Mouse (Mus musculus): ENCODE data around the gene Slc47a1. TPM values are rescaled to one million over a fixed set of nuclear protein-coding genes. Genes with fewer than 3 reads are reported as not detected.

Slc47a1 gene
- total RNA-seq, 2 experiments from 2014 or later, result not detected

Other genes with a start within 250 kb of the Slc47a1 start
- 19.8 and 20.3 TPM in 2 replicates for gene Usp22, start 203.3 kb downstream of the Slc47a1 start, total RNA-seq (2014; fragmentation: Nextera tagmentation)
- 23.9 and 24.0 TPM in 2 replicates for gene Usp22, start 203.3 kb downstream of the Slc47a1 start, total RNA-seq (2017)
- gene Aldh3a1, start 170.8 kb downstream of the Slc47a1 start, total RNA-seq (2014; fragmentation: Nextera tagmentation), result not detected in 2 replicates
- gene Aldh3a1, start 170.8 kb downstream of the Slc47a1 start, total RNA-seq (2017), result not detected in 2 replicates
- 10.6 and 15.4 TPM in 2 replicates for gene Aldh3a2, start 110.9 kb downstream of the Slc47a1 start, total RNA-seq (2014; fragmentation: Nextera tagmentation)
- gene Aldh3a2, start 110.9 kb downstream of the Slc47a1 start, total RNA-seq (2017), result 10.8 and 30.6 TPM in 2 replicates
- not detected in 2 replicates for gene Slc47a2, start 35.5 kb downstream of the Slc47a1 start, total RNA-seq (2014; fragmentation: Nextera tagmentation)
- not detected in 2 replicates for gene Slc47a2, start 35.5 kb downstream of the Slc47a1 start, total RNA-seq (2017)
- gene Rnf112, start 75.8 kb upstream of the Slc47a1 start, total RNA-seq (2014; fragmentation: Nextera tagmentation), result not detected in 2 replicates
- gene Rnf112, start 75.8 kb upstream of the Slc47a1 start, total RNA-seq (2017), result not detected in 2 replicates
- gene Mfap4, start 107.1 kb upstream of the Slc47a1 start, total RNA-seq (2014; fragmentation: Nextera tagmentation), result not detected in 2 replicates
- not detected in 2 replicates for gene Mfap4, start 107.1 kb upstream of the Slc47a1 start, total RNA-seq (2017)
- gene Mapk7, start 116.1 kb upstream of the Slc47a1 start, total RNA-seq (2014; fragmentation: Nextera tagmentation), result 6.8 and 15.5 TPM in 2 replicates
- gene Mapk7, start 116.1 kb upstream of the Slc47a1 start, total RNA-seq (2017), result 5.1 and 9.5 TPM in 2 replicates
- 4.3 and 8.6 TPM in 2 replicates for gene B9d1, start 126.8 kb upstream of the Slc47a1 start, total RNA-seq (2014; fragmentation: Nextera tagmentation)
- 3.4 and 10.4 TPM in 2 replicates for gene B9d1, start 126.8 kb upstream of the Slc47a1 start, total RNA-seq (2017)
- gene Epn2, start 201.3 kb upstream of the Slc47a1 start, total RNA-seq (2014; fragmentation: Nextera tagmentation), result 2.2 TPM in 1 of 2 replicates, not detected in the other
- gene Epn2, start 201.3 kb upstream of the Slc47a1 start, total RNA-seq (2017), result 0.38 and 4.1 TPM in 2 replicates

All from megakaryocyte-erythroid progenitor cell, adult 5-6 weeks (primary cell).